Mouse (Mus musculus): ENCODE results near the gene Ddx5.
"Not testable (repeated sequence)": the region's sequence is repeated elsewhere in the genome, so short reads cannot be mapped to it uniquely, and the experiment has no call there.

Ddx5 gene

GRCm38 (mm10) chr11:106788026-106788774 lies 785 bp downstream of the Ddx5 start:
- DNase-seq (ENCODE audit: inconsistent ontology term): peak; percentile 99

GRCm38 (mm10) chr11:106787131-106788025 lies 1.6 kb downstream of the Ddx5 start:
- peak; percentile 92 for DNase-seq (ENCODE audit: inconsistent ontology term)

GRCm38 (mm10) chr11:106785043-106785442 lies 3.9 kb downstream of the Ddx5 start:
- DNase-seq (ENCODE audit: inconsistent ontology term): no peak

- DNase-seq (ENCODE audit: inconsistent ontology term): no peak
Observed at GRCm38 (mm10) chr11:106784476-106784875, 4.5 kb downstream of the Ddx5 start.

GRCm38 (mm10) chr11:106782841-106783764 lies 5.9 kb downstream of the Ddx5 start:
- DNase-seq (ENCODE audit: inconsistent ontology term): no peak

GRCm38 (mm10) chr11:106782271-106782670 lies 6.7 kb downstream of the Ddx5 start:
- DNase-seq (ENCODE audit: inconsistent ontology term): not testable (repeated sequence)

- DNase-seq (ENCODE audit: inconsistent ontology term): no peak
Observed at GRCm38 (mm10) chr11:106780590-106781220, 8.3 kb downstream of the Ddx5 start.

GRCm38 (mm10) chr11:106780089-106780425 lies 8.9 kb downstream of the Ddx5 start:
- DNase-seq (ENCODE audit: inconsistent ontology term): no peak

- peak; percentile 94 for DNase-seq (ENCODE audit: inconsistent ontology term)
Observed at GRCm38 (mm10) chr11:106779388-106780088, 9.4 kb downstream of the Ddx5 start, which contains the start of gene Polg2. TSS of gene Polg2 (minus strand) at chr11:106779537.

GRCm38 (mm10) chr11:106778589-106779387 lies 10.2 kb downstream of the Ddx5 start:
- DNase-seq (ENCODE audit: inconsistent ontology term): peak; percentile 73

GRCm38 (mm10) chr11:106778132-106778531 lies 10.9 kb downstream of the Ddx5 start:
- DNase-seq (ENCODE audit: inconsistent ontology term): no peak

- DNase-seq (ENCODE audit: inconsistent ontology term): no peak
Observed at GRCm38 (mm10) chr11:106777395-106777794, 11.6 kb downstream of the Ddx5 start.

- DNase-seq (ENCODE audit: inconsistent ontology term): no peak
Observed at GRCm38 (mm10) chr11:106776960-106777359, 12.0 kb downstream of the Ddx5 start.

- DNase-seq (ENCODE audit: inconsistent ontology term): no peak
Observed at GRCm38 (mm10) chr11:106773061-106773460, 15.9 kb downstream of the Ddx5 start.

- no peak for DNase-seq (ENCODE audit: inconsistent ontology term)
Observed at GRCm38 (mm10) chr11:106770195-106770974, 18.6 kb downstream of the Ddx5 start.

- no peak for DNase-seq (ENCODE audit: inconsistent ontology term)
Observed at GRCm38 (mm10) chr11:106767516-106767915, 21.5 kb downstream of the Ddx5 start.

GRCm38 (mm10) chr11:106766611-106767162 lies 22.3 kb downstream of the Ddx5 start:
- no peak for DNase-seq (ENCODE audit: inconsistent ontology term)

- no peak for DNase-seq (ENCODE audit: inconsistent ontology term)
Observed at GRCm38 (mm10) chr11:106762800-106763185, 26.2 kb downstream of the Ddx5 start.

Measured in Muller cell, postnatal 12 days (primary cell).